Mouse (Mus musculus) heart, adult 9 months (tissue): ENCODE data around the gene Taf15.

Source experiments
- DNase-seq, 2 experiments: peaks; one replicate each; pipeline ENCODE4 v3.0.0; 2022; ENCODE audit warnings: low spot score in 2 of 2

The Taf15 gene

DNA sequence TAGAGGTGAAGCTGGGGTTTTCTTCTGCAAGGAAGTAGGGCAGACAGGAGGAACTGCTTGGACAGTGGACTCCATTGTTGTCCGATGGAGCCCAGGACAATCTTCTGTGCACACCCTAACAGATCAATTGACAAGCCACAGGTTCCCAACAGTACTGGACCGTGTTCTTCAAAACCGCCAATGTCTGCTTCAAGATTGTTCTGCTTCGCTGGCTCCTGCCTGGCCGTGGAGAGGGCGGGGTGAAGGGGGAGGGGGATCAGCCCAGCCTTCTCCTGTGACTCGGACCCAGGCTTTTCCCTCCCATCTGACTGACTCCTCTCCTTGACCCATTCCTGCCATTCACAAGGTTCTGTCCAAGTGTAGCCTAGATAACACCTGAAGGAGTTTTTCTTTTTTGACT is 15.6 kb upstream of the Taf15 start:
- DNase-seq: no peak

DNA sequence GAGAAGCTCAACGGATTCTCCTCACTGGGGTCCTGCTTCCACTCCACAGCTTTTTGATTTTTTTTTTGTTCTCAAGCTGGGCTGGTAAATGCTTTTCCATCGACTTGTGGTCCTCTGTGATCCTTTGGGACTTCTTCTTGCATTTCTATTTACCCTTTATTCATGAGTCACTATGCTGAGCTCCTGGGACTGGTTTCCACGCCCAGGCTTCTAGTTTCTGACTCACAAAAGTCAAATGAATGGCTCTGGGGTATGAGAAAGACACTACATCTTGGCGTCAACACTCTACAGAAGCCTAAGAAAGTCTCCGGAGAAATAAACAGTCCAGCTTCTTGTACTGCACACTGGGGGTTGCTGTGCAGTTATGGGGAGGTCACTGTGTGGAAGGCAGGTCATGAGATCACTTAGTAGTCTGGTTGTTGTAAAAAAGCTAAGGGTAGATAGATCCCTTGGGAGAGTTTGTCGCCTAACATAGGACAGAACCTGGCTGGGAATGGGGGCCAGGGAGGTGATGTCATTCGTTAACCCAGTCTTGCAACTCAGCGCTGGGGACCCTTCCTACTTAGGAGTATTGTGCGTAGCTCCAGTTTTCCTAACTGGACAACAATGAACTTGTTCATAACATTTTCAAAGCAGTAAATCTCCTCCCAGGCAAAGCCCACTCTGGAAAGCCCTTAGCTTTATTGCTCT is 14.8 kb upstream of the Taf15 start:
- DNase-seq: peak; percentile 56 to 63

- DNase-seq: no peak
These were observed 11.3 kb upstream of the Taf15 start for GRCm38 (mm10) chr11:83461462-83462027.

- DNase-seq: peak; percentile 66 to 68
These were observed 10.1 kb upstream of the Taf15 start, which contains the start of gene Mmp28 for GRCm38 (mm10) chr11:83462711-83463244. TSS of gene Mmp28 (minus strand) at chr11:83463071.

DNA sequence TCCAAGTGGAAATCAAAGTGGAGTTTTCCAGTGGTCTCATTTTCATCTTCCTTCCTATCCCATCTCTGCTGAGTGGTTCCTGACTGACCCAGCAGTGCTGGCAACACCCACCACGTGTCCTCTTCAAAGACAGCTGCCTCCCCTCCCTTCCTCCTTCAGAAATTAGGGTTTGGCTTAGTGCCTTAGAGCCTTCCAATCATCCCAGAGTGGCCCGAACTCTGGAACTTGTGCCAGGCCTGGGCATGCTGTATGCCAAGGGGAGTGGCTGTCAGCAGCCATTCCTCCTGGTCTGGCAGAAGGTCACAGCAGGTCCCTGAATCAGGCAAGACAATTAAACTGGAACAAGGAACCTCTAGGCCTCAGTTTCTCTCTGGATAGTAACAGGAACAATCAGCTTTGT is 6.9 kb upstream of the Taf15 start:
- DNase-seq: peak; percentile 65 to 66

GRCm38 (mm10) chr11:83467120-83467652 is 5.7 kb upstream of the Taf15 start:
- DNase-seq: peak; percentile 82 to 91

- no peak for DNase-seq
These were observed 4.1 kb upstream of the Taf15 start for GRCm38 (mm10) chr11:83468765-83469164.

GRCm38 (mm10) chr11:83471766-83472165 is 1.1 kb upstream of the Taf15 start:
- DNase-seq: no peak

GRCm38 (mm10) chr11:83473235-83474016 is 540 bp downstream of the Taf15 start:
- no peak for DNase-seq

DNA sequence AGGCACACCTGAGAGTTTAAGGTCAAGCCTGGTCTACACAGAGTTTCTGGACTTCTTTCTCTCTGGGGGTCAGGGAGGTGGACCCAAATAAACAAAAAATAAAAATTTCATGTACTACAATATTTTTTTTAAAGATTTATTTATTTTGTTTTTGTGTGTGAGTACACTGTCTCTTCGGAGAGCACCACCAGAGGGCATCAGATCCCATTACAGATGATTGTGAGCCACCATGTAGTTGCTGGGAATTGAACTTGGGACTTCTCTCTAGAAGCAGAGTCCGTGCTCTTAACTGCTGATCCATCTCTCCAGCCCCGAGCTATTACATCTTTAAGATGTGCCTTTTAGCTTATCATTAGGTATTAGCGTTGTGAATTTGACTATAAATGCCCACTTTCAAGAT is 18.6 kb downstream of the Taf15 start:
- no peak for DNase-seq

- DNase-seq: no peak
These were observed 22.7 kb downstream of the Taf15 start for GRCm38 (mm10) chr11:83495571-83495970.

DNA sequence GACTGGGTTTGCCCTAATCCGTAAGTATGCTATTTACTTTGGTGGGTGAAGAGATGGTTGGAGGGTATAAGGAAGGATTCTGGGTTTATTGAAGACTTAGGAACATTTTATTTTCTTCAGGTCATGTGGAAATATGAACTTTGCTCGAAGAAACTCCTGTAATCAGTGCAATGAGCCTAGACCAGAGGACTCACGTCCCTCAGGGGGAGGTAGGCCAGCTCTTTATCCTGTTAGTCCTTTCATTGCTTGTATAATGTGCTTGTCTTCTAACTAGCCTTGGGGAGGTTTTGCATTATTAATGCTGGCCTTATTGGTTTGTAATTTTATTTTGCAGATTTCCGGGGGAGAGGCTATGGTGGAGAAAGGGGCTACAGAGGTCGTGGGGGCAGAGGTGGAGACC is 31.4 kb downstream of the Taf15 start:
- DNase-seq: no peak

GRCm38 (mm10) chr11:83509521-83509920 is 36.6 kb downstream of the Taf15 start:
- no peak for DNase-seq

GRCm38 (mm10) chr11:83517153-83517552 is 44.3 kb downstream of the Taf15 start:
- DNase-seq: no peak

- no peak for DNase-seq
These were observed 45.5 kb downstream of the Taf15 start for GRCm38 (mm10) chr11:83518371-83518770.

- DNase-seq: no peak
These were observed 49.2 kb downstream of the Taf15 start, which contains the start of gene Heatr9 for GRCm38 (mm10) chr11:83522075-83522474. TSS of gene Heatr9 (minus strand) at chr11:83522175.

- DNase-seq: no peak
These were observed 56.1 kb downstream of the Taf15 start for GRCm38 (mm10) chr11:83529024-83529423.

- DNase-seq: no peak
These were observed 57.5 kb downstream of the Taf15 start, which contains the start of gene Ccl5 for GRCm38 (mm10) chr11:83530360-83530759. TSS of gene Ccl5 (minus strand) at chr11:83530518.

DNA sequence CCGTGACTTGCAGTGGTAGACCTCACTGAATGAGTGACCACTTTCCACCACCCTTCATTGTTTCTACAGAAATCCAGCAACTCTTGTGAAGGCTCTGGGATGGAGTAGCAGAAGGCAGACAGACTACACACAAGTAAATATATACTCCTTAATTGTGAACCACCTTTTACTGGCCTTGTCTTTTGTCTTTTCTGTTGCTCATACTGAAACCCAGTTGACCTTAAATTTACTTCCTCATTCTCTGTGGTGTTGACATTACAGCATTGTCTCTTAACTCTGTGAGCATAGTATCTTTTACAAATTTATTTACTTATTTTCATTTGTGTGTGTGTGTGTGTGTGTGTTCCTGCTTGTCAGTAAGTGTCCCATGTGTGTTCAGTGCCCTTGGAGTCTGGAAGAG is 60.3 kb downstream of the Taf15 start:
- no peak for DNase-seq

- no peak for DNase-seq
These were observed 61.3 kb downstream of the Taf15 start for GRCm38 (mm10) chr11:83534143-83534542.

DNA sequence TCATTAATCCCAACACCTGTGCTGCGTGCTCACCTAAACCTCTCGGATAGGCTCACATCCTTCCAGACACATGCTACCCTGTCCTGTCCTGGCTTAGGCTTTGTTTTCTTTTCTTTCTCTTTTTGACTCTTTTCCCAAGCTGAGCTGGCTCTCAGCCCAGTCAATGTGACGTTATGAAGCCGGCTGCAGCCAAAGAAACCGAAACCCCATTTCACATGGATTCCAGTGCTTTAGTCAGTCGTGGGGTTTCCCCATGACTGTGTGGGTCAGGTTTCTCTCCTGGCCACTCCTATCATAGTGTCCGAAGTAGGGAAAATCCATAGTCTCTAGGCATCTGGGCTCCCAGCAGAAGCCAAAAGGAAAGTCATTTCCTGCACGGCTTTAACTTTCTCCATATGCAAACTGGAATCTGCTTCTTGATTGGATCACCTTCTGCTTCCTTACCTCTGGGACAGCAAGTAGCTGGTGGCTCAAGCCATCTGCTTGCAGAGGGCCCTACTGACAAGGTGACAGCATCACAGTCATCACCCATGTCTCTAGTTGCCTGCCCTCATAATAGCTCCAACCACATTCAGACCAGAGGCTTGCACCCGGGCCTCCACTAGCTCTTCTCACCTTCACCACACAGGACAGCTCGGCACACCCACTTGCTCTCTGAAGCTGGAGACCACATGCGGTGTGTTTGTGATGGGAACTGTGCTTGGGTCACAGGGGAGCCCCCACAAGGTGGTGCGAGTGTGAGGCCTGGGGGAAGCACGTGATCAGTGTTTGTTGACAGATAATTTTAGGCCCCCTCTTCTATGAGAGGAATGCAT is 61.9 kb downstream of the Taf15 start:
- DNase-seq: peak; percentile 79 to 86
